Mouse (Mus musculus): Measurements from ENCODE around the gene Arrdc5.

DNA sequence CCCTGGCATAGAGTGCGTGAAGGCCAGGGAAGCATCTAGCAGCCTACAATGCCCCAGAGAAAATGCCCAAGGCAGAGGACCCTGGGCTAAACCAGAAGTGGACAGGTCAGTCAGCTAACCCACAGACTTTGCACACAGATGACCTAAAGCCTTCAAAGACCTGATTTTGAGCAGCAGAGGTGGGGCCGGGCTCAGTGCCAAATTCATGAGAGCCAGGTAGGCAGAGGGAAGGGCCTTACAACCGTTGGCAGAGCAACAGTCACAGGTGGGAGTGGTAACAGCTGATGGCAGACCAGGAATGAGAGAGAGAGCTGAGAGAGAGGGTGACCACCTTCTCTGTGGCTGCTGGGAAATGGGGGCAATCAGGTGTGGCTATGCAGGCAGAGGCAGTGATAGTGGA is 27.4 kb downstream of the Arrdc5 start:
- TF ChIP-seq EP300 (IDR thresholded peaks at IDR 0.05; ENCODE audit: low read length) (no peak), ZKSCAN1 (IDR thresholded peaks at IDR 0.05; ENCODE audit: borderline replicate concordance, low read depth, low read length) (no peak), USF1 (IDR thresholded peaks at IDR 0.05; ENCODE audit: low read depth, low read length) (no peak), POLR2A (IDR thresholded peaks at IDR 0.05; ENCODE audit: low read depth, low read length) (no peak), CTCF (conservative IDR thresholded peaks at IDR 0.05 in 1 of 2, IDR thresholded peaks at IDR 0.05 in 1 of 2; ENCODE audit: low read depth in 2 of 2, low read length in 2 of 2) (no peak)

Data from CH12.LX (cell line).